Mouse (Mus musculus): ENCODE results near the gene Kdm5a. TPM values are rescaled to one million over a fixed set of nuclear protein-coding genes. Genes with fewer than 3 reads are reported as not detected.

The Kdm5a gene
- polyA plus RNA-seq (2012; fragmentation: generic; extraction: Trizol) = 1 to 10 TPM; 2.6 to 7.7 TPM

DNA sequence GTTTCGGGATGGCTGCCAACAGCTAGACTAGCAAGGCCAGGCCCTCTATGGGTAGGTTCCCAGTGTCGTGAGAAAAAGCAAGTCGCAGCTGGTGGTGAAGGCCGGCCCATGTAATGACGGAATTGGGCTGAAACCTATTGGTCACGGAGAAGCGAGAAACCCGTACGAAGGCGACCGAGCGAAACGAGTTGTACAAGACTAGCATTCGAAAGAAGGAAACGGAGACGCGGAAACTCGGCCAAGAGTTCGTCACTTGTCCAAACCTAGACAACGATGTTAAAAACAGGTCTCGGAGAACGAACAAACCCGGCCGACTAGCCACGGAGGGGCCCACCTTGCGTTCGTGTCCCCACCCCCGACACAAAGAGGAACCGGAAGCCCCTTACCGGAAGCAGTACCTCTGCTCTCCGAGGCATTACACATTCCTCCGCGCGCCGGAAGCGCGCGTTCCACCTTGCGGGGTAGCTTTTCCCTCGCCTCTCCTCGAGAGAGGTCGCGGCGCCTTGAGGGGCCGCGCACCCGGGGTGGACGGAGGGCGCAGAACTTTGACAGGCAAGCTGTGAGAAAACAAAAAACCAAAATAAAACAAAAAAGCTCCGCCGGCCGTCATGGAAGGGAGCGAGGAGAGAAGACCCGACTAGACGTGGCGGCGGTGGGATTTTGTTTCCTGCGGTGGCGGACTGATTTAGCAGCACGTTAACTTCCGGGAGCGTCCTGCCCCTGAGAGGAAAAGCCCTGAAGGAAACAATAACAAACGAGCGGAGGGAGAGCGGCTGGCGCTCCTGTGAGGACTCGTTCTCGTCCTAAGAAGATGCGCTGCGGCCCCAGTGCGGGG lies at the start of gene Kdm5a, which contains the start of gene Ccdc77:
TSS of gene Kdm5a (plus strand) at position 437 of the 835 bp plus-strand sequence.
TSS of gene Ccdc77 (minus strand) at position 687 of the 835 bp plus-strand sequence.

DNA sequence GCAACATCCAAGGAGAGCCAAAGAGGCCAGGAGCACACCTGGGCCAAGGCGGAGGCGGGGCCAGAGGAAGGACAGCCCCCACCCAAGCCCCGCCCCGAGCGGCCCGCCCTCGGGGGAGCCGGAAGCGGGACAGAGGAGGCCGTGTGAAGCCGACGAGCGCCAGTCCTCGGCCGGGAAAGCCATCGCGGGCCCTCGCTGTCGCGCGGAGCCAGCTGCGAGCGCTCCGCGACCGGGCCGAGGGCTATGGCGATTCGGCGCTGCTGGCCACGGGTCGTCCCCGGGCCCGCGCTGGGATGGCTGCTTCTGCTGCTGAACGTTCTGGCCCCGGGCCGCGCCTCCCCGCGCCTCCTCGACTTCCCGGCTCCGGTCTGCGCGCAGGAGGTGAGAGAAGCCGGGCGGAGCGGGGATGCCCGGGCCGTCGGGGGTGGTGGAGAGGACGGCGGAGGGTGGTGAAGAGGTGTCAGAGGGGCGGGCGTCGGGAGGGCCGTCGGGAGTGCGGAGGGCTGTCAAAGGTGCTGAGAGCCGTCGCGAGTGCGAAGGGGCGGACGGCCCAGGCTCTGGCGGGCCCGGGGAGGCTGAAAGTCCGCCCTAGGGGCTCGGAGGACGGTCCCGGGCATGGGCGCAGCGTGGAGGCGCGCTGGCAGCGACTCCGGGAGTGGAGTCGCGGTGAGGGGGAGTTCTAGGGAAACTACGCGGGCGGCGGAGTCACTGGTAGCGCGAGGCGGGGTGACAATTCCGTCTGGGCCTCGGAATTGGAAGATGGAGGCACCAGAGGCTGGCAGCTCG lies 99.4 kb downstream of the Kdm5a start, which contains the start of gene Il17ra:
TSS of gene Il17ra (plus strand) at position 162 of the 786 bp plus-strand sequence.

DNA sequence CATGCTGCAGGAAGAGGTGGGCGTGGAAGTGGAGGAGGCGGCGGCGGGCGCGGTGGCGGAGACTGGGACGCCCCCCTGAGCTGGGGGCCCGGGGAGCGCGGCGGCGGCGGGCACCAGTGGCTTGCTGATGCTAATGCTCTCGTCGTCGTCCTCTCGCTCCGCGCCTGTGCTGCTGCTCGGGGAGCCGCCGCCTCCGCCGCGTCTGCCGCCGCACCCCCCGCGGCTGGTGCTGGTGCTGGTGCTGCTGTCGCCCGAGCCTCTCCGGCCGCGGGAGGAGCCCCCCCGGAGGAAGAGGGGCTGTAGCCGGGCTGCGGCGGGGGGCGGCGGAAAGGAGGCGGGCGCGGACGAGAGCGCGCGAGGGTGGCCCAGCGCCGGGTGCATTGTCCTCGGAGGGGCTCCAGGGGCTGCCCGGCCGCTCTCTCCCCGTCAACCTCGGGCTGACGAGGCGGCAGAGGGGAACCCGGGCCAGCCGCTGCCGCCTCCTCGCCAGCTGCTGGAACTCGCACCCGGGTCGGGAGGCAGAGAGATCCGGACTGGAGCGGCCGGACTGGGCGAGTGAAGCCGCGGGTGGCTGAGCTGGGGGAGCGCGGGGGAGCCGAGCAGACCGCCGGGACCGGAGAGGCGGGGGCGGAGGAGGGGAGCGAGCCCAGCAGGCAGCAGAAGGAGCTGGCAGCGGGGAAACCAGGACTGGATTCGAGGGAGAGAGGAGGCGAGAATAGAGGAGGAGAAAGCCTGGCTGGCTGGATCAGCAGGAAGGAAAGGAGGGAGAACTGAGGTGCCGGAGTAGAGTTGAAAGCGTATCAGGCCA lies 129.7 kb downstream of the Kdm5a start, which contains the start of gene Tmem121b:
TSS of gene Tmem121b (minus strand) at position 434 of the 808 bp plus-strand sequence.

Other genes starting within 250 kb of the Kdm5a start
- not detected for gene D330020A13Rik, start 69.8 kb upstream of the Kdm5a start, polyA plus RNA-seq (2012; fragmentation: generic; extraction: Trizol)
- gene B4galnt3, start 69.6 kb upstream of the Kdm5a start, polyA plus RNA-seq (2012; fragmentation: generic; extraction: Trizol) = under 1 TPM; 0.01 to 0.02 TPM
- gene Ccdc77, start 250 bp downstream of the Kdm5a start, polyA plus RNA-seq (2012; fragmentation: generic; extraction: Trizol) = 1 to 10 TPM in 1 of 2 experiments, under 1 TPM in 1; 0.50 to 7.5 TPM
- gene Il17ra, start 99.1 kb downstream of the Kdm5a start, polyA plus RNA-seq (2012; fragmentation: generic; extraction: Trizol) = 1 to 10 TPM; 1.2 to 5.5 TPM
- gene Tmem121b, start 129.7 kb downstream of the Kdm5a start, polyA plus RNA-seq (2012; fragmentation: generic; extraction: Trizol) = under 1 TPM; under 0.01 to 0.13 TPM
- 10 to 100 TPM in 1 of 2 experiments, 1 to 10 TPM in 1; 2.5 to 11.0 TPM for gene Hdhd5, start 167.2 kb downstream of the Kdm5a start, polyA plus RNA-seq (2012; fragmentation: generic; extraction: Trizol)